Mouse (Mus musculus) urinary bladder, adult 2 months (tissue): Measurements from ENCODE around the gene Ppp2r5a. TPM values are rescaled to one million over a fixed set of nuclear protein-coding genes. Genes with fewer than 3 reads are reported as not detected.

Source experiments
- DNase-seq: peaks from one replicate; pipeline ENCODE4 v3.0.0; 2022; ENCODE audit warnings: low spot score
- polyA plus RNA-seq: library from polyadenylated mRNA; depleted of rRNA; stranded (reverse); fragments of >200 nt; gene quantifications from 2 replicates; pipeline ENCODE4 v1.2.3, GENCODE M21; 2012

Ppp2r5a gene
- polyA plus RNA-seq, 1 experiment, result 71.1 TPM

- DNase-seq, result no peak
Measured at GRCm38 (mm10) chr1:191380843-191381242, 22.2 kb downstream of the Ppp2r5a start.

GRCm38 (mm10) chr1:191378080-191378479 is 25.0 kb downstream of the Ppp2r5a start:
- DNase-seq, result no peak

- no peak for DNase-seq
Measured at GRCm38 (mm10) chr1:191375644-191375998, 27.5 kb downstream of the Ppp2r5a start.

- no peak for DNase-seq
Measured at GRCm38 (mm10) chr1:191374993-191375643, 28.0 kb downstream of the Ppp2r5a start.

- DNase-seq, result no peak
Measured at GRCm38 (mm10) chr1:191369140-191369539, 33.9 kb downstream of the Ppp2r5a start.

- no peak for DNase-seq
Measured at GRCm38 (mm10) chr1:191368193-191368592, 34.9 kb downstream of the Ppp2r5a start.

GRCm38 (mm10) chr1:191364477-191364876 is 38.6 kb downstream of the Ppp2r5a start:
- no peak for DNase-seq

- no peak for DNase-seq
Measured at GRCm38 (mm10) chr1:191362412-191362811, 40.7 kb downstream of the Ppp2r5a start.

- no peak for DNase-seq
Measured at GRCm38 (mm10) chr1:191359478-191359877, 43.6 kb downstream of the Ppp2r5a start.

- DNase-seq, result no peak
Measured at GRCm38 (mm10) chr1:191356936-191357335, 46.1 kb downstream of the Ppp2r5a start.

- DNase-seq, result no peak
Measured at GRCm38 (mm10) chr1:191353836-191354235, 49.2 kb downstream of the Ppp2r5a start.

- DNase-seq, result no peak
Measured at GRCm38 (mm10) chr1:191352786-191353488, 50.1 kb downstream of the Ppp2r5a start.

- DNase-seq, result no peak
Measured at GRCm38 (mm10) chr1:191350355-191350754, 52.7 kb downstream of the Ppp2r5a start.

- DNase-seq, result no peak
Measured at GRCm38 (mm10) chr1:191349486-191350037, 53.5 kb downstream of the Ppp2r5a start.

- no peak for DNase-seq
Measured at GRCm38 (mm10) chr1:191348996-191349395, 54.1 kb downstream of the Ppp2r5a start.

GRCm38 (mm10) chr1:191348592-191348991 is 54.5 kb downstream of the Ppp2r5a start:
- no peak for DNase-seq

GRCm38 (mm10) chr1:191347602-191348001 is 55.5 kb downstream of the Ppp2r5a start:
- no peak for DNase-seq

- no peak for DNase-seq
Measured at GRCm38 (mm10) chr1:191340530-191340929, 62.5 kb downstream of the Ppp2r5a start.

- DNase-seq, result no peak
Measured at GRCm38 (mm10) chr1:191339876-191340275, 63.2 kb downstream of the Ppp2r5a start.

- DNase-seq, result no peak
Measured at GRCm38 (mm10) chr1:191334500-191334899, 68.6 kb downstream of the Ppp2r5a start.

GRCm38 (mm10) chr1:191330356-191330755 is 72.7 kb downstream of the Ppp2r5a start:
- no peak for DNase-seq

GRCm38 (mm10) chr1:191328019-191328441 is 75.0 kb downstream of the Ppp2r5a start:
- no peak for DNase-seq

GRCm38 (mm10) chr1:191327258-191327657 is 75.8 kb downstream of the Ppp2r5a start:
- DNase-seq, result no peak
